Mouse (Mus musculus): ENCODE measurements around the gene Chd1l. TPM values are rescaled to one million over a fixed set of nuclear protein-coding genes. Genes with fewer than 3 reads are reported as not detected.
A peak's percentile ranks its signal among the peaks of the same experiment; 100 is the strongest.

Gene Chd1l
- polyA plus RNA-seq, 1 experiment from 2014 or later = 8.5 TPM

- Histone ChIP-seq H3K27ac (replicated peaks) (no peak overlapping the region), H3K4me1 (peaks cover 4% of the 10 kb centered on the region; the same call in 1 of the 2 replicates), H3K4me2 (replicated peaks) (no peak overlapping the region), H3K9ac (replicated peaks) (no peak overlapping the region), H3K27me3 (no peaks in the 10 kb centered on the region), H3K4me3 (no peak overlapping the region), H3K9me3 (no peaks in the 10 kb centered on the region), H3K36me3 (no peaks in the 10 kb centered on the region)
- WGBS = 52% methylated on average over 1 of the region's 1 CpGs
- no peak for ATAC-seq (replicated peaks)
Observed at GRCm38 (mm10) chr3:97615154-97615553, 5.2 kb upstream of the Chd1l start.

- no peak overlapping the region for H3K27ac ChIP-seq (replicated peaks)
- no peaks in the 10 kb centered on the region for H3K9me3 ChIP-seq
- peaks cover 10% of the 10 kb centered on the region for H3K4me1 ChIP-seq
- no peaks in the 10 kb centered on the region for H3K27me3 ChIP-seq
- no peak overlapping the region for H3K9ac ChIP-seq (replicated peaks)
- no peak for ATAC-seq (replicated peaks)
- 91% methylated on average over 6 of the region's 6 CpGs for WGBS
- H3K4me2 ChIP-seq (replicated peaks) = no peak overlapping the region
- no peak overlapping the region for H3K4me3 ChIP-seq
- no peaks in the 10 kb centered on the region for H3K36me3 ChIP-seq
Observed at GRCm38 (mm10) chr3:97611021-97611420, 1.0 kb upstream of the Chd1l start.

- Histone ChIP-seq H3K9ac (replicated peaks) (peak overlapping the region; percentile 90), H3K4me3 (peak overlapping the region; percentile 77), H3K27me3 (no peaks in the 10 kb centered on the region), H3K27ac (replicated peaks) (peak overlapping the region; percentile 90), H3K4me2 (replicated peaks) (peak overlapping the region; percentile 48), H3K36me3 (no peaks in the 10 kb centered on the region), H3K4me1 (peaks cover 10% of the 10 kb centered on the region), H3K9me3 (no peaks in the 10 kb centered on the region)
- no peak; the same call in 1 of the 2 replicates for ATAC-seq (replicated peaks)
- WGBS = 2% methylated on average over 20 of the region's 20 CpGs
Observed at GRCm38 (mm10) chr3:97609201-97609844, 680 bp downstream of the Chd1l start.

GRCm38 (mm10) chr3:97600050-97600832, 9.8 kb downstream of the Chd1l start:
- Histone ChIP-seq H3K27ac (replicated peaks) (no peak overlapping the region), H3K27me3 (no peaks in the 10 kb centered on the region), H3K4me3 (no peak overlapping the region), H3K36me3 (no peaks in the 10 kb centered on the region), H3K9me3 (no peaks in the 10 kb centered on the region), H3K9ac (replicated peaks) (no peak overlapping the region), H3K4me1 (no peaks in the 10 kb centered on the region), H3K4me2 (replicated peaks) (no peak overlapping the region)
- WGBS = 94% methylated on average over 3 of the region's 3 CpGs
- no peak for ATAC-seq (replicated peaks)

- Histone ChIP-seq H3K27ac (replicated peaks) (no peak overlapping the region), H3K27me3 (no peaks in the 10 kb centered on the region), H3K9ac (replicated peaks) (no peak overlapping the region), H3K9me3 (no peaks in the 10 kb centered on the region), H3K4me1 (no peaks in the 10 kb centered on the region), H3K36me3 (no peaks in the 10 kb centered on the region), H3K4me3 (no peak overlapping the region), H3K4me2 (replicated peaks) (no peak overlapping the region)
- WGBS = 86% methylated on average over 8 of the region's 8 CpGs
- no peak for ATAC-seq (replicated peaks)
Observed at GRCm38 (mm10) chr3:97596796-97597195, 13.2 kb downstream of the Chd1l start.

- WGBS = 91% methylated on average over 6 of the region's 6 CpGs
- Histone ChIP-seq H3K27me3 (no peaks in the 10 kb centered on the region), H3K4me2 (replicated peaks) (no peak overlapping the region), H3K4me3 (no peak overlapping the region), H3K27ac (replicated peaks) (no peak overlapping the region), H3K9ac (replicated peaks) (no peak overlapping the region), H3K4me1 (no peaks in the 10 kb centered on the region), H3K36me3 (no peaks in the 10 kb centered on the region), H3K9me3 (no peaks in the 10 kb centered on the region)
- no peak for ATAC-seq (replicated peaks)
Observed at GRCm38 (mm10) chr3:97595066-97595465, 14.9 kb downstream of the Chd1l start.

GRCm38 (mm10) chr3:97594140-97594539, 15.9 kb downstream of the Chd1l start:
- H3K9me3 ChIP-seq = no peaks in the 10 kb centered on the region
- H3K27me3 ChIP-seq = no peaks in the 10 kb centered on the region
- no peak overlapping the region for H3K27ac ChIP-seq (replicated peaks)
- no peak overlapping the region for H3K4me3 ChIP-seq
- H3K36me3 ChIP-seq = no peaks in the 10 kb centered on the region
- no peaks in the 10 kb centered on the region for H3K4me1 ChIP-seq
- ATAC-seq (replicated peaks) = no peak
- WGBS = 92% methylated on average over 13 of the region's 13 CpGs
- H3K4me2 ChIP-seq (replicated peaks) = no peak overlapping the region
- H3K9ac ChIP-seq (replicated peaks) = no peak overlapping the region

GRCm38 (mm10) chr3:97593089-97593488, 16.9 kb downstream of the Chd1l start:
- Histone ChIP-seq H3K27me3 (no peaks in the 10 kb centered on the region), H3K36me3 (no peaks in the 10 kb centered on the region), H3K27ac (replicated peaks) (no peak overlapping the region), H3K9ac (replicated peaks) (no peak overlapping the region), H3K4me1 (no peaks in the 10 kb centered on the region), H3K4me3 (no peak overlapping the region), H3K9me3 (no peaks in the 10 kb centered on the region), H3K4me2 (replicated peaks) (no peak overlapping the region)
- no peak for ATAC-seq (replicated peaks)
- WGBS = 95% methylated on average over 5 of the region's 5 CpGs

- no peak overlapping the region for H3K4me2 ChIP-seq (replicated peaks)
- no peak overlapping the region for H3K9ac ChIP-seq (replicated peaks)
- H3K27ac ChIP-seq (replicated peaks) = no peak overlapping the region
- whole genome bisulfite sequencing = 52% methylated on average over 8 of the region's 8 CpGs
- no peaks in the 10 kb centered on the region for H3K4me1 ChIP-seq
- no peaks in the 10 kb centered on the region for H3K27me3 ChIP-seq
- no peaks in the 10 kb centered on the region for H3K36me3 ChIP-seq
- ATAC-seq (replicated peaks) = no peak
- no peak overlapping the region for H3K4me3 ChIP-seq
- no peaks in the 10 kb centered on the region for H3K9me3 ChIP-seq
Observed at GRCm38 (mm10) chr3:97590699-97591098, 19.3 kb downstream of the Chd1l start.

GRCm38 (mm10) chr3:97587656-97588055, 22.3 kb downstream of the Chd1l start:
- ATAC-seq (replicated peaks) = no peak
- Histone ChIP-seq H3K4me3 (no peak overlapping the region), H3K36me3 (no peaks in the 10 kb centered on the region), H3K4me2 (replicated peaks) (no peak overlapping the region), H3K27me3 (no peaks in the 10 kb centered on the region), H3K4me1 (no peaks in the 10 kb centered on the region), H3K9me3 (no peaks in the 10 kb centered on the region), H3K9ac (replicated peaks) (no peak overlapping the region), H3K27ac (replicated peaks) (no peak overlapping the region)
- 85% methylated on average over 9 of the region's 9 CpGs for WGBS

- H3K4me2 ChIP-seq (replicated peaks) = no peak overlapping the region
- H3K36me3 ChIP-seq = no peaks in the 10 kb centered on the region
- no peak overlapping the region for H3K4me3 ChIP-seq
- H3K27me3 ChIP-seq = no peaks in the 10 kb centered on the region
- no peak overlapping the region for H3K9ac ChIP-seq (replicated peaks)
- no peaks in the 10 kb centered on the region for H3K9me3 ChIP-seq
- ATAC-seq (replicated peaks) = peak; percentile 93
- 69% methylated on average over 18 of the region's 18 CpGs for WGBS
- H3K4me1 ChIP-seq = no peaks in the 10 kb centered on the region
- H3K27ac ChIP-seq (replicated peaks) = no peak overlapping the region
Observed at GRCm38 (mm10) chr3:97585383-97586160, 24.4 kb downstream of the Chd1l start.

GRCm38 (mm10) chr3:97573807-97574206, 36.2 kb downstream of the Chd1l start:
- no peak for ATAC-seq (replicated peaks)
- H3K27me3 ChIP-seq = no peaks in the 10 kb centered on the region
- no peaks in the 10 kb centered on the region for H3K4me1 ChIP-seq
- no peak overlapping the region for H3K27ac ChIP-seq (replicated peaks)
- no peaks in the 10 kb centered on the region for H3K9me3 ChIP-seq
- H3K4me3 ChIP-seq = no peak overlapping the region
- WGBS = 76% methylated on average over 9 of the region's 9 CpGs
- H3K4me2 ChIP-seq (replicated peaks) = no peak overlapping the region
- no peak overlapping the region for H3K9ac ChIP-seq (replicated peaks)
- H3K36me3 ChIP-seq = no peaks in the 10 kb centered on the region

Data from forebrain, embryonic 15.5 days (tissue).